Mouse (Mus musculus) testis, adult 2 months (tissue): ENCODE data around the gene Dock8. TPM values are rescaled to one million over a fixed set of nuclear protein-coding genes. Genes with fewer than 3 reads are reported as not detected.

ENCODE experiments used
- H3K27ac ChIP-seq: fragments of 200-500 bp; 2 replicates; pipeline ENCODE4 v1.5.1; 2012; ENCODE audit warnings: low read depth, low read length; ENCODE audit not compliant: control insufficient read depth, insufficient read depth
- H3K27me3 ChIP-seq: fragments of 200-500 bp; 2 replicates; pipeline ENCODE4 v1.6.1; 2012; ENCODE audit warnings: mild to moderate bottlenecking, low read length, moderate library complexity; ENCODE audit not compliant: control insufficient read depth, insufficient read depth
- H3K36me3 ChIP-seq: fragments of 200-500 bp; 2 replicates; pipeline ENCODE4 v1.6.1; 2012; ENCODE audit warnings: mild to moderate bottlenecking, low read length; ENCODE audit not compliant: control insufficient read depth, insufficient read depth
- H3K4me1 ChIP-seq: fragments of 200-500 bp; 2 replicates; pipeline ENCODE4 v1.6.1; 2012; ENCODE audit warnings: low read length; ENCODE audit not compliant: control insufficient read depth, insufficient read depth
- H3K4me3 ChIP-seq: fragments of 200-500 bp; 2 replicates; pipeline ENCODE4 v1.5.1; 2012; ENCODE audit warnings: low read depth, mild to moderate bottlenecking, low read length, moderate library complexity, mixed read lengths; ENCODE audit not compliant: control insufficient read depth
- CTCF ChIP-seq: fragments of 200-500 bp; IDR thresholded peaks from 2 replicates; pipeline ENCODE4 v1.5.1; 2012; ENCODE audit warnings: low read depth, mild to moderate bottlenecking, inconsistent platforms, low read length, moderate library complexity; ENCODE audit not compliant: control insufficient read depth, insufficient read depth, insufficient replicate concordance
- POLR2A ChIP-seq: fragments of 200-500 bp; IDR thresholded peaks from 2 replicates; pipeline ENCODE4 v1.6.1; 2012; ENCODE audit warnings: low read depth, mild to moderate bottlenecking, inconsistent platforms, low read length, moderate library complexity; ENCODE audit not compliant: control insufficient read depth
- polyA plus RNA-seq: library from polyadenylated mRNA; depleted of rRNA; stranded (reverse); fragments of >200 nt; gene quantifications from 2 replicates; pipeline ENCODE4 v1.2.3, GENCODE M21; 2012

The Dock8 gene
- polyA plus RNA-seq, 1 experiment: 3.8 TPM

DNA sequence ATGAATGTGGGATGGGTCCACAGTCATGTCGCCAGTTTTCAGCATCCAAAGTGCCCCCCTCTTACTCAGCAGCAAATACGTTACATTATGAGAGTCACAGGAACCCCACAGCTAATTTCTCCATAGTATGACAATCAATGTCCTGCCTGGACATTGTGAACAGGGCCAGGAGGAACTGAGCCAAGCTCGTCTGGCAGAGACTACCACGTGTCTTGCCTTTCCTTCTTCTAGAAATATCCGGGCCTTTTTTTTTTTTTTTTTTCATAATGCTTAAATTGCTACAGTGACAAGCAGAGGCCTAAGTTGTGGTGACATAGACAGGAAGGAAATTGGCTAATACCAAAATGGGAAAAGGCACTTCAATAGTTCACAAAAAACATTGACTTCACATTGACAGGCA, 10.5 kb upstream of the Dock8 start:
- H3K27ac ChIP-seq: no peak overlapping the region
- no peaks in the 10 kb centered on the region for H3K36me3 ChIP-seq
- TF ChIP-seq CTCF (no peak), POLR2A (no peak)
- H3K4me3 ChIP-seq: no peak overlapping the region
- no peaks in the 10 kb centered on the region for H3K27me3 ChIP-seq
- no peaks in the 10 kb centered on the region for H3K4me1 ChIP-seq

DNA sequence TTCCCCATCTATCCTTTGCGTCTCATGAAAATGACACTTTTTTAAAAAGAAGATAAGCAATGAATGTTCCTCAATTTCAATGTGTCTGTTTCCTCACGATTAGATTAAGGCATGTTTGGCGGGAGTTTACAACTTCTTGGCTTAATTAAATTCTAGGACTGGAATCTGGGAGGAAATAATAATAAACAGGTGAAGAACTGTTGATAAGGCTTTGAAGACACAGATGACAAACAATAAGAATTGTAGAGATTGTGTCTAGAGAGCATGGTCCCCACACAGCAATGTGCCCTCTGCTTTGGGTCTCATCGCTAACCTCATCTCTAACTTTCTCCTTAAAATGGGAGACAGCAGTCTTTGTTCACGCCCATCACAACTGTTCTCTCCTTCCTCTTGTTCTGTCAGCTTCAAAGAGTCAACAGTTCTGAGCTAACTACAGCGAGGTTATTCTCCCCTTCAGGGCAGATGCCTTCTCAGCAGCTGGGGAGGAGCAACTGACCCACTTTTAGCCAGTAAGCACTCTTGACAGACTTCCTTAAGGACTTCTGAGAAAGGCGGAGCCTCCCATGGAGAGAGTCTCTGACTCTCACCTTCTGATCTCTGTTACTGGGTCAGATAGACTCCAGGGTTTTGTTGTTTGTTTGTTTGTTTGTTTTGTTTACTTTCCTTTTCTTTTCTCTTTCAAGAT, 9.1 kb upstream of the Dock8 start:
- Histone ChIP-seq H3K4me1 (no peaks in the 10 kb centered on the region), H3K4me3 (no peak overlapping the region), H3K27me3 (no peaks in the 10 kb centered on the region), H3K36me3 (no peaks in the 10 kb centered on the region), H3K27ac (no peak overlapping the region)
- no peak for TF ChIP-seq CTCF

DNA sequence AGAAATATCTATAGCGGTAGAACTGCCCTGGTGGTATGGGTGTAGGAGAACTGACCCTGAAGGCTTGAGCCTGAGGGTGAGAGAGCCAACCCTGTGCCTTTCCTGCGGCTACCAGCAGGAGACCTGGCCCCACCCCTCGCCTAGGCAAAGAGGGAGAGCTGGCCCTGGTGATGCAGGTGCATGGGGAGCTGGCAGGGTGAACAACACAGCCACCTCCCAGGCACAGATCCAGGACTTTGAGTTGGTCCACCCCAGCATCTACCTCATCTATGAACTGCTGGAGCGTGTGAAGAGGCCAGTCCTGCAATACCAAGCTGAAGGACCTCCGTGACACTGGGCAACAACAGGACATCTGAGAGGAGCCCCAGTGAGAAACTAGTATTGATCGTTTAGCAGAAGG, 5.8 kb upstream of the Dock8 start:
- TF ChIP-seq POLR2A: no peak
- TF ChIP-seq CTCF: no peak
- H3K27ac ChIP-seq: no peak overlapping the region
- no peaks in the 10 kb centered on the region for H3K36me3 ChIP-seq
- no peaks in the 10 kb centered on the region for H3K4me1 ChIP-seq
- no peaks in the 10 kb centered on the region for H3K27me3 ChIP-seq
- no peak overlapping the region for H3K4me3 ChIP-seq

DNA sequence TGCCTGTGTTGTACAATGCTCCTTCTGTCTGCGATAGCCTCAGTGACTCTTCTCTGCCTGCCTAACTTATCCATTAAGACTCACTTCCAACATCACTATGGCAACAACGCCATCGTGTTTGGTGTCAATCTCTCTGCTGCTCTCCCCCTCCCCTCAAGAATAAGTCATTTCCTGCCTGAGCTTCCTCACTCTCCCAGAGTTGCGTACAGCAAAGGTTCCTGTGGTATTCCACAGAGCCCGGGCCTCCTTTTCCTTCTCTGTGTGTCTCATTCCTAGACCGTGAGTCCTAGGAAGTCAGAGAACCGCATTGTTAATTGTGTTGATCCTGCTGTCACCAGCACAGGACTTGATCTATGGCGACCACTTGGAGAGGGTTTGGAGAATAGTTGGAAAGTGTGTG, 4.4 kb upstream of the Dock8 start:
- H3K4me3 ChIP-seq: no peak overlapping the region
- H3K27ac ChIP-seq: no peak overlapping the region
- peaks cover 6% of the 10 kb centered on the region for H3K4me1 ChIP-seq
- no peaks in the 10 kb centered on the region for H3K27me3 ChIP-seq
- no peaks in the 10 kb centered on the region for H3K36me3 ChIP-seq
- TF ChIP-seq POLR2A: no peak
- no peak for TF ChIP-seq CTCF

DNA sequence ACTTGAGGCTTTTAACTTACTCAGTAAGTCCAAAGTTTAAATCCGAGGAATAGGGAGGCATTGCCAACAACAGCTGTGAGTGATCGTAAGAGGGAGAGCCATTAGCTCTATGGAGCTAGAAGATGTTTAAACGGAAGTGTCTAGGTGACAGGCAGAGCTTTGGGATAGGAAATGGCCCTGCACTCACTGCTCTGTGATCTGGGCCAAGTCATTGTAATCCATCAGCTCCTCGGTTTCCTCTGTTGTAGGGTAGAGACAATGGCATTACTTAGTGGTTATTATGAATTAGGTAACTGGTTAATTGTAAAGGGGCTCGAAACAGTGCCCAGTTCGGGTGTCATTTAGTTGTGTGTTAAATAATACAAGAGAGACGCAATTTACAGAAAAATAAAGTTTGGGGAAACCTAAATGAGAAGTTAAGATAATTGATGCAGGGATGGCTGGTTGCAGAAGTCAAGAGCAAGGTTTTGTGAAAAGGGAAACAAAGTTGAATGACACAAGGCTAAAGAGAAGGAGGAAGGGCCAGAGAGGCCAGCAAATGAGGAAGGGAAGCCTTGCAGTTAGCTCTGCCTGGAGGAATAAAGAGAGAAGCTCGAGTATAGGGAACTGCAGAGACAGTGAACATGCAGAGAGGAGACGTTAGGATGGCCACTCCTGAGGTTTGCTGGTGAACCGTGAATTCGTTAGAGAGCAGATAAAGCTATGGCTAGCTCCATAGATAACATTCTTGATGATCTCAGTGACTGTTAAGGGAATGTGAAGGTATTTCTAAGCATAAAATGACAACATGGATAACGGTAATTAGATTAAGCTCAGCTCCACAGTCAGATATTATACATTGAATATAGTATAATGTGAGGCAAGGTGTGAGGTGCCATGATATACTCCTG, 2.3 kb upstream of the Dock8 start:
- Histone ChIP-seq H3K36me3 (no peaks in the 10 kb centered on the region), H3K27ac (no peak overlapping the region), H3K4me3 (no peak overlapping the region), H3K27me3 (no peaks in the 10 kb centered on the region), H3K4me1 (peaks cover 7% of the 10 kb centered on the region)
- TF ChIP-seq CTCF (no peak), POLR2A (no peak)

DNA sequence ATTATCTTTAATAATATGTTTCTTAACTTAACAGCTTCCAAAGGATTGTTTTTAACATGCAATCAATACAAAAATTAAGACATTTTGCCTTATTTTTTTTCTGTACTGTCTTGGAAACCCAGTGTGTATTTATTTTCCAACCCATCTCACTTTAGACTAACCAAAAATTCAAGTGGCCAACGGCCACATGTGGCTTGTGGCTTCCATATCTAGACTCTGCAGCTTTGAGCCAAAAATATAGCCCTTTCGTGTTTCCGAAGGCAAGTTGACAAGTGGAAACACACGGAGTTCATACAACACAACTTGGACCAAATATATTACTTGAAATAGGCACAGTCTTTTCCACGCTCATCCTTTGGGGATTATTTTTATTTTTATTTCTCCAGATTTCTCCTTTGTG, 773 bp upstream of the Dock8 start:
- Histone ChIP-seq H3K4me3 (no peak overlapping the region), H3K4me1 (peaks cover 7% of the 10 kb centered on the region), H3K27ac (no peak overlapping the region), H3K36me3 (no peaks in the 10 kb centered on the region), H3K27me3 (no peaks in the 10 kb centered on the region)
- no peak for TF ChIP-seq CTCF
- no peak for TF ChIP-seq POLR2A

DNA sequence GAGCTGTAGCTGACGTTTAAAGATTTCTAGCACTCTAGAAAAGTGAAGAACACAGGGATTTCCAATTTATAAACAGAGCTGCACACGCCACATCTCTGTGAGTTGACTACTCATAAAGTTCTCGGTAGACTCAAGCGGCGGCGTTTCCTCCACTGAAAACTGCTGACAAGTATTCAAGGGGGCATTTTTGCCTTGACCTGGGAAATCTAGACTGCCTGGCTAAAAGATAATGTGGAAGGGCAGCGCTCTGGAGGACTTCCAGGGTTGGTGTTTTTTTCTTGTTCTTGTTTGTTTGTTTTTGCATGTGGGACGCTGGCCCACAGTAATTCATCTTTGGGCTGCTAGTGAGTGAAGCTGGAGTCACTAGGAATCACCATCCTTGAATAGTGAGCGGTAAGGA, 819 bp downstream of the Dock8 start:
- no peaks in the 10 kb centered on the region for H3K27me3 ChIP-seq
- no peak for TF ChIP-seq CTCF
- no peaks in the 10 kb centered on the region for H3K36me3 ChIP-seq
- peaks cover 7% of the 10 kb centered on the region for H3K4me1 ChIP-seq
- H3K27ac ChIP-seq: peak overlapping the region; percentile 86; the same call in 1 of the 2 replicates
- peak overlapping the region; percentile 5; the same call in 1 of the 2 replicates for H3K4me3 ChIP-seq

DNA sequence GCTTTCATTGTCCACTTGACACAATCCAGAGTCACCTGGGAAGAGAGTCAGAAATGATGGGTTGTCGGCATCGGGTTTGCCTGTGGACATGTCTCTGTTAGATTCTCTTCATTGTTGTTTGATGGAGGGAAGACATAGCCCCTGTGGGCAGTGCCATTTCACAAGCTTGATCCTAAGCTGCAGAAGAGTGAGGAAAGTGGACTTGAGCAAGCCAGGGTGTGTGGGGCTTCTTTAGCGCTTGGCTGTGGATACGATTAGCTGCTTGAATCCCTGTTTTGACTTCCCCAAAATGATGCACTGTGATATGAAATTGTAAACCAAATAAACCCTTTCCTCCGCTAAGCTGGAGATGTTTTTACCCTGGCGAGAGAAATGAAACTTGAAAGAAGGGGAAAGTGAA, 2.7 kb downstream of the Dock8 start:
- H3K36me3 ChIP-seq: no peaks in the 10 kb centered on the region
- H3K4me1 ChIP-seq: peaks cover 7% of the 10 kb centered on the region
- no peak overlapping the region for H3K4me3 ChIP-seq
- no peaks in the 10 kb centered on the region for H3K27me3 ChIP-seq
- TF ChIP-seq POLR2A: no peak
- no peak for TF ChIP-seq CTCF
- peak overlapping the region; percentile 12; the same call in 1 of the 2 replicates for H3K27ac ChIP-seq
